Mouse (Mus musculus): ENCODE results near the gene Gm45140.

Gm45140 gene

DNA sequence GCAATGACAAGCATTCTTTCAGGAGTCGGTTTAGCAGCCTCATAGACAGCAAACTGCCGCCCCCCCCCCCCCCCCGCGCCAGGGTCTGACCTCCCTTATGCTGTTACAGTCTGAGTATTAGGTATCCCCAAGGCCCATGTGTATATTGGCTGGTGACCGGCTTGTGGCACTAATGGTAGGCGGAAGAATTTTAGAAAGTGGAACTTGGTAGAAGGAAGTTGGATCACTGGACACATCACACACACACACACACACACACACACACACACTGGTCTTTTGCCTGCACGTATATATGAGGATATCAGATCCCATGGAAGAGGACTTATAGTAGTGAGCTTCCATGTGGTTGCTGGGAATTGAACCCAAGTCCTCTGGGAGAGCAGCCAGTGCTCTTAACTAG, 33.1 kb downstream of the Gm45140 start:
- no peak for DNase-seq (ENCODE audit: low spot score in 2 of 2)

DNA sequence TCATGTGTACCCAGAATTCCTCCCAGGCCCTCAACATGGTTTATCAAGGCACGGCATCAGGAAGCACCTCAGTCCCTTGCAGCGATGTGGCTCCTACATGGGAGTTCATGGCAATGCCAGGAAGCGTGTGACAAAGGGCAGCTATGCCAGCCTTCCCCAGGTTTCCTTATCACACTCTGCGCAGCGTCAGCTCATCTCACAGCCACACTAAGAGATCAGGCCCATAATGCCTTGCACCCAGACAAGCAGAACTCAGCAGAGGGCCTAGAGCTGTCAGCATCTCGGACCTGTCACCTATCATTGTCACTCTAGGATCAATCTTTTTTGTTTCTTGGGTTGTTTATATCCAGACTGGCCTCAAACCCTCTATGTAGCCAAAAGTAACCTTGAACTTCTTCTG, 36.0 kb downstream of the Gm45140 start:
- DNase-seq (ENCODE audit: low spot score in 2 of 2) = no peak

DNA sequence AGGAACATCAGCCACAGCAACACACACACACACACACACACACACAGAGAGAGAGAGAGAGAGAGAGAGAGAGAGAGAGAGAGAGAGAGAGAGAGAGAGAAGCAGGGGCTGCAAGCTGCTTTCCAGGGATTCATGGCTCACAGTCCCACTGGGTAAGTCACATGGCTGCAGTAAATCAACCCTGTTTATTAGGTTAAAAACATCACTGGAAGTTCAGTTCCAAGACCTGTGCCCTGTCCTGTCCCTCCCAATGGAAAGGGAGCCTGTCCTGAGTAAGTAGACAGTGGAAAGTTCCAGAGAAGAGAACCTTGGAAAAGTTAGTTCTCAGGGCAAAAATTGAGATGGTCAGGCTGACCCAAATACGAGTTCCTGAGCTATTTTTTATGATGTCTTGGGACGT, 38.3 kb downstream of the Gm45140 start:
- DNase-seq (ENCODE audit: low spot score in 2 of 2) = no peak

DNA sequence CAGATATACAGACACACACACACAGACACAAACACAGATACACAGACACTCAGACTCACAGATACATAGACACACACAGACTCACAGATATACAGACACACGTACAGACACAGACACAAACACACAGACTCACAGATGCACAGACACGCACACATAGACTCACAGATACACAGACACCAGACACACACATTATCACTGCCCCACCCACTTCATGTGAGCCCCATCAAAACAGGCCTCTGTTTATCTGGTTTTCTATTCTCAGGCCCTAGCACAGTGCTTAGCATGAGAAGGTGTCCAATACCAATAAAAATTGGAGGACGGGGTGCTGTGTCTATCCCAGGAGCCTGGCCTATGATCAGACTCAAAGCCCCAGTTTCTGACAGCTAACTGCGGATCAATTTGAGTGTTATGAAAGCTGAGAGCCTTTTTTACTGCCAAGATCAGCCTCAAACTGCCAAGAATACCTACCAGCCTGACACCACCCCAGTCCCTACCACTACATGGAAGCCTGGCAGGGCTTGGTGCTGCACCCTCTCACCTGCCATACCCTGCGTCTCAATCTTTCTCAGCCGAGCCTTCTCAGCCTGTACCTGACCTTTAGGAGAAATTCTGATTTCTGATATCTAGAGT, 39.2 kb downstream of the Gm45140 start:
- no peak for DNase-seq (ENCODE audit: low spot score in 2 of 2)

DNA sequence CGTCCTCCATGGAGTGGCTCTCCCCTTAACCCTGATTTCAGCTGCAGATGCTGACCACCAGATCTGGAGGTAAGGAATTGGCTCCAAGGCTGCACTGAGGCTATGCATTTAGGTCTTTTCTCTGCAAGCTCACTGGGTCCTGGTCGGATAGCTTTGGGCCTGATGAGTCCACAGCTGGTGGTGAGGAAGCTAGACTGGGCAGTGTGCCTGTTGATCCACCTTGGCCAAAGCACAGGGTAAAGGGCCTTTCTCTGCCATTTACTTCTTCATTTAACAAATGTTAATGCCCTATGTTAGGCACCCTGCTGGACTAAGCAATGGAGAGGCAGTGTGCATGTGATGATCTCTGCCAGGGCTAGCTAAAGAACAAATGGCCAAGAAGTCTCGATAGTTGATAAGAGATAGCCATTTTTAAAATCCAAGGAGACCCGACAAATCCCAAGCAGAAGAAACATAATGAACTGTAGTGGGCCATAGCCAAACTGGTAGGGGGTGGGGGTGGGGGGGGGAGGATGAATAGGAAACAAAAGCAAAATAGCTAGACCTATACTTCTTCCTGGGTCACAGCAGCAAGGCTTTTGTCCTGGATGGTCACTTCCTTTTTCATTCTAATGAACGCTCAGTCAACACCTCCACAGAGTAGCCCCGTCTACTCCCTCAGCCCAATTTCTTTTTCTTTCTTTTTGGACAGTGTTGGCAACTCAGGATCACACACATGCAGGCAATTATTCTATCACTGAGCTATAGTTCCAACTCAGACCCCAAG, 40.0 kb downstream of the Gm45140 start:
- DNase-seq (ENCODE audit: low spot score in 2 of 2) = no peak

DNA sequence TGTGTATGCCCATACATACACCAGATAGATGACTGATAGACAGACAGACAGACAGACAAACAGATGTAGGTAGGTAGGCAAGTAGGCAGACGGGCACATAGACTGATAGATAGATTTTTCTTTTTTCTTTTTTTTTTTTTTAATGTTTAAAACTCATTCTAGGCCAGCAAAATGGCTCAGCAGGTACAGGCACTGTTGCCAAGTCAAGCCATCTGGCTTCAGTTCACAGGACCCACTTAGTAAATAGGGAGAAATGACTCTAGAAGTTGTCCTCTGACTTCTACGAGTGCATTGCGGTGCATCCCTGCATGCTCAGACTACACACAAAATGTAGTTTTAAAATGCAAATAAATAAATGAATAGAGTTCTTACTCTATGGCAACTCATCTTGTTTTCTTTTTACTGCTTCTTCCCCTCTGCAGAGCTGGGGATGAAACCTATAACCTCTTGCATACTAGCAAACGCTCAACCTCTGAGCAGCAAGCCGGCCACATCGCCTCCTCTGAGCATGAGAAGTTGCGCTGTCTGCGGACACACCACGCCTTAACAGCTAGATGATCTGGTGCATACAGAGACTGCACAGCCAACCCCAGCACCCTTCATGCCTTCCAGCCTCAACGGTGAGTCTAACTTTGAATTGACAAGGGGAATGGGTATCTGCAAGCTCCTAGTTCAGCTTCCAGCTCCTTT, 41.6 kb downstream of the Gm45140 start:
- no peak for DNase-seq (ENCODE audit: low spot score in 2 of 2)

DNA sequence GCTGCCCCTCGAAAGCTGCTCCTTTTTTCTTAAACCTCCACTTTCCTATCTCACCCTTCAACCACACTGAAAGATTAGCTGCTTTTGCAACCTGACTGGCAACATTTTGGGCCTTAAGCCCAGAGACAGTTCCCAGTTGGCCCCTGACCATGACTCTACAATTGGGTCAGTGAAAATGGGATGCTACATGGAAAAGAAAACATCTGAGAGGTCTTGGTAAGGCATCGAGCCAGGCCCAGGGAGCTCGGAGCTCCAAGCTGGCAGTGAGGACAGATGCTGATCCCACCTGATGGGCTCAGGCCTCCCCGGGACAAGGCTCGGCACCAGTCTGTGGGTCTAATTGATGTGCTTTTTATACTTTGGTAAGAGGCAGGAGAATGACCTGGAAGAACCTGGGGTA, 43.8 kb downstream of the Gm45140 start:
- DNase-seq (ENCODE audit: low spot score in 2 of 2) = no peak

DNA sequence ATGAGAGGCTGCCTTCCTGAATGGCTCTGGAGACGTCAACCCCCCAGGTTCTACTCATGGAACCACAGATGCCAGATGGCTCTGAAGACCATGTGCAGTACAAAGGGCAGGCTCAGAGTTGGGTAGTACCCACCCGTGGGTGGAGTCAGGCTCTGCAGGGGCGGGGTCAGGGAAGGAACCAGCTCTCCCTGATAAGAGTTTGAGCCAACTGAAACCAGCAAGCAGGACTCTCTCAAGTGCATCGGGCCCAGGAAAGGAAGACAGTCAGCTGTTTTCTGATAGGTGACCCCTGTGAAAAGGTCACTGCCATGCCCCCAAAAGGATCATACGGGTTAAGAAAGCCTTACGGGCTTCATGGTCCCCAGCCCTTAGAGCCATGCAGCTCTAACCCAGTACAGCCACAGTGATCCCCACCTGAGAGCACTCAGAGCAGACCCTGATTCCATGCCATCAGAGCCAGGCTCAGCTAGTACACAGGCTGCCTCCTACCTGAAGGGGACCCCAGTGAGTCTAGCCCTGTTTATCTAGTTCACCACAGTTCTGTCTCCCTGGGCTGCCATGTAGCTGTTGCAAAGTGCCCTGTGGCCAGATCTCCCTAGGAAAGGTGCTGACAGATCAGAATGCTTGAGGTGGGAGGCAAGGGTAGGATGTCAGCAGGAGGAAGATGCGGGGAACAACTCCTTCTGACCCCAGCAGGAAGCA, 44.7 kb downstream of the Gm45140 start:
- no peak for DNase-seq (ENCODE audit: low spot score in 2 of 2)

DNA sequence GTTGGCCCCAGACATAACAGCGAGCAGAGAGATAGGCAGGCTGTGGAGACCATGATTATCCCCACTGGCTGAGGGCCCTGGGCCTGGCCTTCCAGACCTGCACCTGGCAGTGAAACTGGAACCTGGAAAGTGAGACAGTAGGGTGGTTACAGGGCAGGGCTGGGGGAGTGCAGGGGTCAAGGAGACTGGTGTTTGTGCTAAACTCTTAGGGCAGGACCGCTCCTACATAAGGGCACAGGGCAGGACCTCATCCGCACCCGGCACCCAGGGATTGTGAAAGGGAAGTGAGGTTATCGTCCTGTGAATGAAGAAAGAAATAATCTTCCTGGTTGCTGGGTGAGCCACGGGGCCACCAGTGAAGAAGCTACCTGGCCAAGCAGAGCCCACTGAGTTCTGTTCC, 45.8 kb downstream of the Gm45140 start:
- DNase-seq (ENCODE audit: low spot score in 2 of 2) = no peak

DNA sequence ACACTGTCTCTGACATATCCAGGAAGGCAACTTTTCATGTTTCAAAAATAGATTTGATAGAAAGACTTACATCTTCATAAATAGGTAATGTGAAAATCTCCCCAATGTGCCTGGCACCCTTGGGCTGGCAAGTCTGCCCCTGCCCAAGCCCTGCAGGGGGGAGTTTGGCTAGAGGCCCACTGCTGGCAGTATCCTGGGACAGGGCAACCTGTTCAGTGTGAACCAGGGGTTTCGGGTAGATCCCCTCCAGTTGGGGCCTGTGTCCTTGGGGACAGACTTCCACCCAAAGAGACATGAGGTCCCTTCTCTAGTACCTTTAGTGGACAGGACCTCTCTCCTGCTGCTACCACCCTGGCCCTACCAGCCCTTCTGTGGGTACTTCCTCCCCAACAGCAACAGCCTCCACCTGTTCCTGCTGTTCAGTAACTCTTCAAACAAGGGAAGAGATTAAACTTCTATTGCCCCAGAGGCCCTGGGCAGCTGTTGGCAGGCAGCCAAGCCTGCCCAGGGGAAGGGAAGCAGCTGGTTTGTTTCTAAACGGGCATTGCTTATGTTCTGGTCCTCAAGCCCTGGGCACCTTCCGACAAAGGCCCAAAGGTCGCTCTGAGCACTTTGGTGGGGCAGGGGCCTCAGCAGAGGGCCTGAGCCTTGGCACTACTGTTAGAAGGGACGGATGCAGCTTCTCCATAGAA, 46.6 kb downstream of the Gm45140 start:
- DNase-seq (ENCODE audit: low spot score in 2 of 2) = peak in 1 of 2 experiments; percentile 54

DNA sequence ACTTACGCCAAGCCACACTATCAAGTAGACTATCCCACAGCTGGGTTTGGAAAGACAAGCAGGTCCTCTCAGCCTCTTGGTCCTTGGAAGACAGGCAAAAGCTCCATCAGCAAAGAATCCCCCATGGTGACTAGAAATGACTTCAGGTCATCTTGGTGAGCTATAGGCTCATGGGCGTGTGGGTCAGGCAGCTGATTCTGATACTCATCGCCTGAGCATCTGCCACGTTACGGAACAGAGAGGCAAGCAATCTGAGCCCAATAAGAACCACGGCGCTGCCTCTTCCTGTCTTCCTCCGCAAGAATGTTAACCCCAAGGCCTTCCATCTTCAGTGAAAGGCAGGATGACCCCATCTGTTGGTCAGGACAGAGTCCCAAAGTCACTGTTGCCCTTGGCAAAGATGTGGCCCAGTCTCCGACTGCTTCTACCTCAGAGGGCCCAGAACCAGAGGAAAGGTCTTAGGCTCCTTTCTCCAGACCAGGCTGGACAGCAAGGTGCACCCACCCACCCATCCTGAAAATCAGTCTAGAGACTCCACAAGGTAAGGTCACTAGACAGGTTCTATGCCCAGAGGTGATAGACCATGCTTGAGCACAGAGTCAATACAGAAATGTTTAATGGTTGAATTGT, 47.2 kb downstream of the Gm45140 start:
- no peak for DNase-seq (ENCODE audit: low spot score in 2 of 2)

DNA sequence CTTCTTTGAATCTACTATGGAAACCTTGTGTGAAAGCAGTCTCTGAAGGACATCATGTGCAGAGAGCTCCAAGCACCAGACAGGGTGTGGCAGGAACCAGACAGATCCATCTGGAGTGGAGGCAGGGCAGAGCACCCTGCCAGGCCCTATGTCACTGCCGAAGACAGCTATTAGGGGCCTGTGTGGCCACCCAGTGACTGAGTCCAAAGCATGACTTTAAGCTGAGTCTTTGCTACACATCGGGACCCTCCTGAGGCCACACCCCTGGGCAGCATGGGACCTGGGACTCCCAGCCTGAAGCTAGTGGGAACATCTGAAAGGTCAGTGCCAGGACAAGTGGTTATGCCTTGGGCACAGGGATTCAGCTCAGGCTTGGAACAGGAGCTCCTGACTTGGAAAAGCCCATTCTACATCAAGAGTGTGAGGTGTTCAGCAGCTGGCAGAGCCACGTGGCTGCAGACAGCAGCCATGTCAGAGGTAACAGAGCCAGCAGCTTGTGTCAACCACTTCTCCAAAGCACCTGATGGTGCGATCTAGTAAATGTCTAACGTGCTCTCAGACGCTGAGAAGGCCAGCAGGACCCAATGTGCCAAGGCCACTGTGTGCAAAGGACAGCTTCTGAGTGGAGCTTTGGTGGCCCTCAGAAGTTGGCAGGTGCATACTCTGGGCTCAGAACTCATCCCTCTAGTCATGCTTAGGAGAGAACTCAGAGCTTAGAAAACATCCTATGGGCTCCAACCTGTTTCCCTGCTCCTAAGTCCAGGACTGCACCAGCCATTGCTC, 48.3 kb downstream of the Gm45140 start:
- DNase-seq (ENCODE audit: low spot score in 2 of 2) = no peak

DNA sequence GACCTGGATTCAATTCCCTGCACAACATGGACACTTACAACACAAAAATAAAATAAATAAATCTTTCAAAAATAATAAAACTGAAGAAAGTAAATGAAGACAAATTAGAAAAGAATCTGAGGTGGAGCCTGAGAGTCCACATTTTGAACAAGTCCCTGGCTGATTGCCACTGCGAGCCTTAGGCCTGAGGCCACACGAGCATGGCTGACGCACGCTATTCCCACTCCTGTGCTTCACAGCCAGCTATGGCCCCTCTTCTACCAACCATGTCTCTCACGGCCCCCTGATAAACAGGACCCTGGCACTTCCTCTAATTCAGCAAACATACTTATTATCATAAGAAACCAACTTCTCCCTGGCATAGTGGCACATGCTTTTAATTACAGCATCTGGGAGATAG, 49.0 kb downstream of the Gm45140 start:
- no peak for DNase-seq (ENCODE audit: low spot score in 2 of 2)

DNA sequence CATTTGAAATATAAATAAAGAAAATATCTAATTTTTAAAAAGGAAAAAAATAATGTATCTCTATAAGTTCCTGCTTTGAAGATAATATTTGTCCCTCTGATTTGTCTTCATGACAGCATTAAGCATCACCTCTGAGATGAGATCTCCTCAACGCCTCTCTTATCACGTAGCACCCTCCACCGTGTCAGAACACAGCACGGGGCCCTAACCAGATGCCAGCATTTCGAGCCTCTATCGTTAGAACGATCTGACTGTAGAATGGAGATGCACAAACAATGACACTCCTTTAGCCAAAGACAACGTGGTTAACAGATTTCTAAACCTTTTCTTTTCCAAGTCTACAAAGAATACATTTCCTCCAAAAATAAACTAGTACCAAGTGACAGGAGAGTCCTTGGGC, 51.6 kb downstream of the Gm45140 start:
- DNase-seq (ENCODE audit: low spot score in 2 of 2) = no peak

DNA sequence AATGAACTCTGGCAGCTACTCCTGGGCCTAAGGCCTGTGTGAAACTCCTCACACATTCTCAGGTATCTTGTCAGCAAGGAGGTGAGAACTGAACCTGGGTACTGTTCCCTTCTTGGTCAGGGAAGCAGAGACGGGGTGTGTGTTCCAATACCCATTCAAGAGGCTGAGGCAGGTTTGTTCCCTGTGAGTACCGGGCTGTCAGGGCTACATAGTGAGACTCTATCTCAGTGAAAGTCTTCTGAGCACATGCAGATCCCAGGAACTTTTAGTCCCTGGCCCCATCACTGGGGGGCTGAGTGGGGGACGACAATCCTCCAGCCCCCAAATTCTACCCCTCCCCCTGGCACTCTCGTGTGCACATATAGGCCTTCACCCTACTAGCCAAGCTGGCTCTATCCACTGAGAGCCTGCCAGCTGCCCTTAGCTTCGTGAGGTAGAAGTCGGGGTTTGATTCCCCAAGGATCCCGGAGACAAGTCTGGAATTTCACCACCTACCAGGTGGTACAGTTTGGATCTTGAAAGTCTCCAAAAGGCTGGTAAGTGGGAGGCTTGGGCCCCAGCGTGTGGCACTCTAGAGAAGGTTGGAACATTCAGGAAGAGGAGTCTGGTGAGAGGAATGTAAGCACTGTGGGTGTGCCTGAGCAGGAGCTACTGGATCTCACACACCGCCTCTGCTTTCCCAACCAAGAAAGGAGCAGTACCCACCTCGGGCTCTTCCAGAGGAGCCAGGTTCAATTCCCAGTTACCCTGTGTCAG, 54.9 kb downstream of the Gm45140 start:
- DNase-seq (ENCODE audit: low spot score in 2 of 2) = no peak

DNA sequence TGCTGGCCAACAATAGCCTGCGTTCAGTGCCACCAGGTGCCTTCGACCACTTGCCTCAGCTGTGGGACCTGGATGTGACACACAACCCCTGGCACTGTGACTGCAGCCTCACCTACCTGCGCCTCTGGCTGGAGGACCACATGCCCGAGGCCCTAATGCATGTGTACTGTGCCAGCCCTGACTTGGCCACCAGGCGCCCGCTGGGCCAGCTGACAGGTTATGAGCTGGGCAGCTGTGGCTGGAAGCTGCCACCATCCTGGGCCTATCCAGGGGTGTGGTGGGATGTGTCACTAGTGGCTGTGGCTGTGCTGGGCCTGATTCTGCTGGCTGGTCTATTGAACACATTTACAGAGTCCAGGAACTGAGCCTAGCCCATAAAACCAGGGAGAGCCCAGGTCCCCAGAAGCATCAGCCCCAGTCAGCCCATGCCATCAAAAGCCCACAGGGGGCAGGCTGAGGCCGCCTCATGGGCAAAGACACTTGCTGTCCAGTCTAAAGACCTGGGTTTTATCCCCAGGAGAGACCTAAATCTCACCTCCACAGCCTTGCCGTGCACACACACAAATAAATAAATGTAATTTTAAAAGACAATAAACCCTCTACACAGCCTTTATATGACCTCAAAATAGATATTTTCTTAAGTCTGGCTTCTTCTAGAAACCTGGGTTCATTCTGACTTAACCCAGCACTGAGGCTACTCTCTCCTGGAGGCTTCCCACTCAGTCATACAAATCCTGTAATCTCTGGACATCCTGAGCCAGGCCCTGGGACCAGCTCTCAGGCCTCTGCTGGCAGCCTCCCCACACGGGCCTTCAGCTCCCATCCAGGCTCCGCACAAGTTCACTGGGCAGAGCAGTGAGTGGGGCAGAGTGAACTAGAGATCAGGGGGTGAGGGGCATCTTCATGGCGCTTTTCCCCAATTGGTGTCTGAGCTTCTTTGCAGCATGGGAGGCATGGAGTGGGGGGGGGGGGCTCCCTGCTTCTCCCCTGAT, 56.1 kb downstream of the Gm45140 start:
- no peak for DNase-seq (ENCODE audit: low spot score in 2 of 2)

DNA sequence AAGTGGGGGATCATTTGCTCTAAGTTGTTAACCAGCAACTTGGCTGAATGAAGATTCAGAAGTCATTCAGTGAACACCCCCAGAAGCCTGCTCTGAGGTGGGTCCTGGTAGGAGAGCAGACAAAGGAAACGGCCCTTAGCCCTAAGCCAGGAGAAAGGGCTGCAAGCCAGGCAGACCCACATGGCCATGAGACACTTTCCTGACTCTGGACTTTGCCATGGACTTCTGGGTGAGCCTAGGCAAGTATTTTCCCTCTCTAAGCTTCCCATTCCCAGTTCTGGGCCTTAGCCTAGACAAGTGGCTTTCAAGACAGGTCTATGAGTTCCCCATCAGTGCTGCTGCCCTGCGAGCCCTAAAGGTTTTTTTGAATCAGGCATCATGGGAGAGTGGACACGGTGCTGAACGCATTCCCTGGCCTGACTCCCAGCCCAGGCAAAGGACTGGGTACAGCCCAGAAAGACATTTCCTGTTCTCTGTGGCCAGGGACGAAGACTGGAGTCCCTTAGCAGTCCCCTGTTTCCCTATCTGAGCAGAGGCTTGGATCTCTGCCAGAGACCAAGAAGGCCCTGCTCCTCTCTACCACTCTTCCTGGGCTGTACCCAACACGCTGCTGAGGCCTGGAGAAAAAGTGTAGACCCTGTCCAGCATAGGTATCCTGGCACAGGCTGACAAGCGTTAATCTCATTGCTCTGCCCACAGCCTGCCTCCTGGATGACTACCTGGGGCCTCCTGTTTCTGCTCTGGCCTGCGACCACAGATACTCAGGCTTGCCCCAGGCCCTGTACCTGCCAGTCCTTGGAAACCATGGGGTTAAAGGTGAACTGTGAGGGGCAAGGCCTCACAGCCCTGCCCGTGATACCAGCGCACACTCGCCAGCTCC, 57.1 kb downstream of the Gm45140 start:
- DNase-seq (ENCODE audit: low spot score in 2 of 2) = no peak

DNA sequence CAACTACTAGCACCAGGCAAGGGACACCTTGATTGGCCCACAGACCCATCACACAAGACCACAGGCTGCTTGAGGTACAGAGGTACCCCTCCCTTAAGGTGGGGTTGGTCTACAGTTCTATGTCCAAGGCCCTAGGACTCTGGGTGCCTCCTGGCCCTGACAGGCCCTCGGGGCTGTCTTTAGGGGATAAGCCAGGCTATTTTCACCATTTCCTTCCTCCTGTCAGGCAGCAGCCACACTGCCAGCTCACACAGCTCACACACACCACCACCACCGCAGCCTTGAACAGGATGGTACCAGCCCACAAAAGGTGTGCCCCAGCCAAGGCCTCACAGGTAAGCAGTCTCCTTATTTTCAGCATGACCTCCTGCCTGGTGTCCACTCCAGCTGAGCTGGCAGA, 57.8 kb downstream of the Gm45140 start, which contains the start of gene Gp9:
Gene Gp9 (plus strand): TSS at position 231 of the 400 bp plus-strand sequence.
- no peak for DNase-seq (ENCODE audit: low spot score in 2 of 2)
